Mouse (Mus musculus) intestine, postnatal 0 days (tissue): ENCODE data around the gene Tdg. TPM values are rescaled to one million over a fixed set of nuclear protein-coding genes. Genes with fewer than 3 reads are reported as not detected.

ENCODE experiments used
- ATAC-seq: fragments of 200-750 bp; cut with Nextera tagmentation; 2 replicates; pipeline ENCODE4 v1.8.0; 2017; ENCODE audit warnings: mild to moderate bottlenecking, moderate TSS enrichment, moderate library complexity
- H3K27ac ChIP-seq: fragments of 300-500 bp; sonication (generic); 2 replicates; pipeline ENCODE4 v1.5.1; 2014; ENCODE audit warnings: mild to moderate bottlenecking, low read depth, low read length, moderate library complexity
- H3K27me3 ChIP-seq: fragments of 300-500 bp; sonication (generic); replicated peaks from 2 replicates; pipeline ENCODE4 v1.6.1; 2014; ENCODE audit warnings: low read length, mixed read lengths; ENCODE audit not compliant: control insufficient read depth, insufficient read depth
- H3K36me3 ChIP-seq: fragments of 300-500 bp; sonication (generic); 2 replicates; pipeline ENCODE4 v1.6.1; 2014; ENCODE audit warnings: mild to moderate bottlenecking, moderate library complexity; ENCODE audit not compliant: control insufficient read depth, insufficient read depth
- H3K4me1 ChIP-seq: fragments of 300-500 bp; sonication (generic); replicated peaks from 2 replicates; pipeline ENCODE4 v1.6.1; 2014; ENCODE audit warnings: antibody characterized with exemption, low read length, mixed read lengths; ENCODE audit not compliant: control insufficient read depth, insufficient read depth
- H3K4me2 ChIP-seq: fragments of 300-500 bp; sonication (generic); replicated peaks from 2 replicates; pipeline ENCODE4 v1.6.1; 2014; ENCODE audit warnings: low read depth, mild to moderate bottlenecking, moderate library complexity
- H3K4me3 ChIP-seq: fragments of 300-500 bp; sonication (generic); 2 replicates; pipeline ENCODE4 v1.5.1; 2014; ENCODE audit warnings: low read depth, low read length
- H3K9ac ChIP-seq: fragments of 300-500 bp; sonication (generic); 2 replicates; pipeline ENCODE4 v1.6.1; 2014; ENCODE audit warnings: mild to moderate bottlenecking, low read depth, low read length
- H3K9me3 ChIP-seq: fragments of 300-500 bp; sonication (generic); 2 replicates; pipeline ENCODE4 v1.6.1; 2016; ENCODE audit warnings: mixed run types; ENCODE audit not compliant: control insufficient read depth
- CTCF ChIP-seq: sonication (generic); IDR thresholded peaks from 2 replicates; pipeline ENCODE4 v1.5.1; 2016; ENCODE audit warnings: low read depth, mild to moderate bottlenecking, control low read depth, antibody characterized with exemption, moderate library complexity
- WGBS: fragments of 180-500 bp; shearing (Covaris S2); extraction: QIAGEN DNeasy Blood & Tissue Kit; methylation state at CpG from one replicate; pipeline ENCODE4 v1.1.7; 2014; 5-methylcytosine and 5-hydroxymethylcytosine counted together
- polyA plus RNA-seq: library from polyadenylated mRNA; unstranded; fragments of >200 nt; fragmentation: Nextera tagmentation; extraction: Ambion mirVana; gene quantifications from 2 replicates; pipeline ENCODE4 v1.2.1, GENCODE M21; 2015

The Tdg gene
- polyA plus RNA-seq, 1 experiment from 2014 or later, result 48.6 TPM

- 7% methylated on average over 11 of the region's 11 CpGs for WGBS
- H3K4me3 ChIP-seq, result peak overlapping the region; percentile 61
- H3K36me3 ChIP-seq, result no peaks in the 10 kb centered on the region
- H3K27ac ChIP-seq, result peak overlapping the region; percentile 88
- ATAC-seq, result peak; percentile 28
- H3K9ac ChIP-seq, result peak overlapping the region; percentile 72
- H3K4me1 ChIP-seq, result peaks cover 4% of the 10 kb centered on the region
- TF ChIP-seq CTCF, result no peak
- H3K4me2 ChIP-seq, result peak overlapping the region; percentile 89
- no peaks in the 10 kb centered on the region for H3K9me3 ChIP-seq
- no peaks in the 10 kb centered on the region for H3K27me3 ChIP-seq
These were observed 480 bp upstream of the Tdg start for GRCm38 (mm10) chr10:82629111-82629585.

- no peak for TF ChIP-seq CTCF
- Histone ChIP-seq H3K36me3 (no peaks in the 10 kb centered on the region), H3K4me3 (peak overlapping the region; percentile 61), H3K27me3 (no peaks in the 10 kb centered on the region), H3K9me3 (no peaks in the 10 kb centered on the region), H3K4me2 (peak overlapping the region; percentile 78), H3K27ac (no peak overlapping the region), H3K9ac (peak overlapping the region; percentile 72), H3K4me1 (peaks cover 4% of the 10 kb centered on the region)
- 7% methylated on average over 7 of the region's 7 CpGs for WGBS
- ATAC-seq, result no peak
These were observed 869 bp downstream of the Tdg start for GRCm38 (mm10) chr10:82630497-82630896.

- H3K4me2 ChIP-seq, result peak overlapping the region; percentile 78; the same call in 1 of the 2 replicates
- WGBS, result 79% methylated on average over 7 of the region's 7 CpGs
- peaks cover 4% of the 10 kb centered on the region for H3K4me1 ChIP-seq
- H3K36me3 ChIP-seq, result no peaks in the 10 kb centered on the region
- H3K27ac ChIP-seq, result no peak overlapping the region
- ATAC-seq, result no peak
- no peak overlapping the region for H3K4me3 ChIP-seq
- no peaks in the 10 kb centered on the region for H3K27me3 ChIP-seq
- no peaks in the 10 kb centered on the region for H3K9me3 ChIP-seq
- H3K9ac ChIP-seq, result no peak overlapping the region
- TF ChIP-seq CTCF, result no peak
These were observed 1.5 kb downstream of the Tdg start for GRCm38 (mm10) chr10:82631133-82631532.

GRCm38 (mm10) chr10:82632496-82633280 lies 3.1 kb downstream of the Tdg start:
- peaks cover 4% of the 10 kb centered on the region for H3K4me1 ChIP-seq
- H3K9me3 ChIP-seq, result no peaks in the 10 kb centered on the region
- H3K4me2 ChIP-seq, result no peak overlapping the region
- no peak overlapping the region for H3K4me3 ChIP-seq
- 93% methylated on average over 12 of the region's 12 CpGs for WGBS
- TF ChIP-seq CTCF, result no peak
- H3K27ac ChIP-seq, result no peak overlapping the region
- ATAC-seq, result no peak
- H3K36me3 ChIP-seq, result peaks cover 6% of the 10 kb centered on the region
- no peaks in the 10 kb centered on the region for H3K27me3 ChIP-seq
- H3K9ac ChIP-seq, result no peak overlapping the region

- Histone ChIP-seq H3K9ac (no peak overlapping the region), H3K4me3 (no peak overlapping the region), H3K36me3 (peaks cover 15% of the 10 kb centered on the region), H3K4me2 (no peak overlapping the region), H3K4me1 (peaks cover 4% of the 10 kb centered on the region), H3K27me3 (no peaks in the 10 kb centered on the region), H3K9me3 (no peaks in the 10 kb centered on the region), H3K27ac (no peak overlapping the region)
- no peak for ATAC-seq
- no peak for TF ChIP-seq CTCF
- WGBS, result 96% methylated on average over 7 of the region's 7 CpGs
These were observed 4.7 kb downstream of the Tdg start for GRCm38 (mm10) chr10:82634348-82634747.

GRCm38 (mm10) chr10:82636321-82636720 lies 6.7 kb downstream of the Tdg start:
- Histone ChIP-seq H3K9me3 (no peaks in the 10 kb centered on the region), H3K36me3 (peaks cover 33% of the 10 kb centered on the region), H3K27ac (no peak overlapping the region), H3K9ac (no peak overlapping the region), H3K27me3 (no peaks in the 10 kb centered on the region), H3K4me3 (no peak overlapping the region), H3K4me1 (no peaks in the 10 kb centered on the region), H3K4me2 (no peak overlapping the region)
- 95% methylated on average over 3 of the region's 3 CpGs for WGBS
- no peak for TF ChIP-seq CTCF
- no peak for ATAC-seq
